Mouse (Mus musculus) midbrain, embryonic 15.5 days (tissue): Measurements from ENCODE around the gene Utrn. TPM values are rescaled to one million over a fixed set of nuclear protein-coding genes. Genes with fewer than 3 reads are reported as not detected.

Experiments
- ATAC-seq: fragments of 200-750 bp; cut with Nextera tagmentation; replicated peaks from 2 replicates; pipeline ENCODE4 v1.8.0; 2017; ENCODE audit warnings: moderate TSS enrichment
- H3K27ac ChIP-seq: fragments of 300-500 bp; sonication (generic); 2 replicates; pipeline ENCODE4 v1.5.1; 2015; ENCODE audit warnings: mild to moderate bottlenecking, inconsistent platforms
- H3K27me3 ChIP-seq: fragments of 300-500 bp; sonication (generic); replicated peaks from 2 replicates; pipeline ENCODE4 v1.6.1; 2015; ENCODE audit warnings: inconsistent platforms
- H3K36me3 ChIP-seq: fragments of 300-500 bp; sonication (generic); replicated peaks from 2 replicates; pipeline ENCODE4 v1.6.1; 2015; ENCODE audit warnings: inconsistent platforms
- H3K4me1 ChIP-seq: fragments of 300-500 bp; sonication (generic); 2 replicates; pipeline ENCODE4 v1.6.1; 2015; ENCODE audit warnings: inconsistent platforms
- H3K4me2 ChIP-seq: fragments of 300-500 bp; sonication (generic); 2 replicates; pipeline ENCODE4 v1.6.1; 2015; ENCODE audit warnings: inconsistent platforms, mild to moderate bottlenecking, moderate library complexity
- H3K4me3 ChIP-seq: fragments of 300-500 bp; sonication (generic); 2 replicates; pipeline ENCODE4 v1.5.1; 2015; ENCODE audit warnings: mild to moderate bottlenecking, inconsistent platforms
- H3K9ac ChIP-seq: fragments of 300-500 bp; sonication (generic); 2 replicates; pipeline ENCODE4 v1.6.1; 2015; ENCODE audit warnings: mild to moderate bottlenecking, inconsistent platforms
- H3K9me3 ChIP-seq: fragments of 300-500 bp; sonication (generic); 2 replicates; pipeline ENCODE4 v1.6.1; 2016; ENCODE audit warnings: inconsistent platforms
- WGBS: fragments of 180-500 bp; shearing (Covaris S2); methylation state at CpG from one replicate; pipeline ENCODE4 v1.1.7; 2015; ENCODE audit warnings: mixed read lengths; 5-methylcytosine and 5-hydroxymethylcytosine counted together
- polyA plus RNA-seq: library from polyadenylated mRNA; unstranded; fragments of >200 nt; fragmentation: Nextera tagmentation; extraction: Ambion mirVana; gene quantifications from 2 replicates; pipeline ENCODE4 v1.2.1, GENCODE M21; 2015

The Utrn gene
- polyA plus RNA-seq, 1 experiment from 2014 or later: 19.7 TPM

- no peaks in the 10 kb centered on the region for H3K36me3 ChIP-seq
- no peak overlapping the region for H3K4me3 ChIP-seq
- no peaks in the 10 kb centered on the region for H3K4me1 ChIP-seq
- ATAC-seq: no peak
- H3K9ac ChIP-seq: no peak overlapping the region
- H3K27me3 ChIP-seq: no peaks in the 10 kb centered on the region
- over 99% methylated on average over 3 of the region's 3 CpGs for WGBS
- no peaks in the 10 kb centered on the region for H3K9me3 ChIP-seq
- H3K4me2 ChIP-seq: no peak overlapping the region
- no peak overlapping the region for H3K27ac ChIP-seq
Observed at GRCm38 (mm10) chr10:12893339-12893738, 24.2 kb upstream of the Utrn start.

GRCm38 (mm10) chr10:12888373-12888772 lies 19.2 kb upstream of the Utrn start:
- Histone ChIP-seq H3K36me3 (no peaks in the 10 kb centered on the region), H3K27ac (no peak overlapping the region), H3K4me1 (no peaks in the 10 kb centered on the region), H3K9ac (no peak overlapping the region), H3K4me3 (no peak overlapping the region), H3K9me3 (no peaks in the 10 kb centered on the region), H3K27me3 (no peaks in the 10 kb centered on the region), H3K4me2 (no peak overlapping the region)
- no peak for ATAC-seq
- 72% methylated on average over 13 of the region's 13 CpGs for WGBS

GRCm38 (mm10) chr10:12887792-12888191 lies 18.6 kb upstream of the Utrn start:
- no peaks in the 10 kb centered on the region for H3K36me3 ChIP-seq
- no peak overlapping the region for H3K9ac ChIP-seq
- no peak overlapping the region for H3K4me3 ChIP-seq
- ATAC-seq: no peak
- H3K27ac ChIP-seq: no peak overlapping the region
- no peak overlapping the region for H3K4me2 ChIP-seq
- no peaks in the 10 kb centered on the region for H3K27me3 ChIP-seq
- 72% methylated on average over 2 of the region's 2 CpGs for WGBS
- H3K9me3 ChIP-seq: no peaks in the 10 kb centered on the region
- no peaks in the 10 kb centered on the region for H3K4me1 ChIP-seq

GRCm38 (mm10) chr10:12884308-12884948 lies 15.3 kb upstream of the Utrn start:
- 61% methylated on average over 8 of the region's 8 CpGs for WGBS
- Histone ChIP-seq H3K4me2 (no peak overlapping the region), H3K4me1 (no peaks in the 10 kb centered on the region), H3K9ac (no peak overlapping the region), H3K36me3 (no peaks in the 10 kb centered on the region), H3K27ac (no peak overlapping the region), H3K9me3 (no peaks in the 10 kb centered on the region), H3K4me3 (no peak overlapping the region), H3K27me3 (no peaks in the 10 kb centered on the region)
- no peak for ATAC-seq

- Histone ChIP-seq H3K4me3 (no peak overlapping the region), H3K27ac (no peak overlapping the region), H3K4me1 (peaks cover 4% of the 10 kb centered on the region; the same call in 1 of the 2 replicates), H3K9ac (no peak overlapping the region), H3K27me3 (no peaks in the 10 kb centered on the region), H3K36me3 (no peaks in the 10 kb centered on the region), H3K9me3 (no peaks in the 10 kb centered on the region), H3K4me2 (no peak overlapping the region)
- 73% methylated on average over 4 of the region's 4 CpGs for WGBS
- ATAC-seq: no peak
Observed at GRCm38 (mm10) chr10:12881911-12882310, 12.7 kb upstream of the Utrn start.

- 2% methylated on average over 3 of the region's 3 CpGs for WGBS
- Histone ChIP-seq H3K4me3 (no peak overlapping the region), H3K9ac (no peak overlapping the region), H3K9me3 (no peaks in the 10 kb centered on the region), H3K4me1 (peaks cover 4% of the 10 kb centered on the region; the same call in 1 of the 2 replicates), H3K27me3 (no peaks in the 10 kb centered on the region), H3K27ac (no peak overlapping the region), H3K4me2 (no peak overlapping the region), H3K36me3 (no peaks in the 10 kb centered on the region)
- no peak for ATAC-seq
Observed at GRCm38 (mm10) chr10:12879313-12879695, 10.1 kb upstream of the Utrn start.

- no peaks in the 10 kb centered on the region for H3K27me3 ChIP-seq
- H3K4me3 ChIP-seq: no peak overlapping the region
- H3K9ac ChIP-seq: no peak overlapping the region
- 6% methylated on average over 14 of the region's 14 CpGs for WGBS
- peak overlapping the region; percentile 24 for H3K4me2 ChIP-seq
- no peaks in the 10 kb centered on the region for H3K9me3 ChIP-seq
- H3K4me1 ChIP-seq: peaks cover 4% of the 10 kb centered on the region; the same call in 1 of the 2 replicates
- H3K27ac ChIP-seq: no peak overlapping the region
- no peaks in the 10 kb centered on the region for H3K36me3 ChIP-seq
- ATAC-seq: 0 out of 2 replicates have a peak, but pooled peaks have one; percentile 33
Observed at GRCm38 (mm10) chr10:12878661-12879312, 9.6 kb upstream of the Utrn start.

GRCm38 (mm10) chr10:12876426-12876825 lies 7.3 kb upstream of the Utrn start:
- Histone ChIP-seq H3K27ac (no peak overlapping the region), H3K4me1 (peaks cover 4% of the 10 kb centered on the region; the same call in 1 of the 2 replicates), H3K27me3 (no peaks in the 10 kb centered on the region), H3K36me3 (no peaks in the 10 kb centered on the region), H3K9me3 (no peaks in the 10 kb centered on the region), H3K4me2 (no peak overlapping the region), H3K4me3 (no peak overlapping the region), H3K9ac (no peak overlapping the region)
- no peak for ATAC-seq
- 85% methylated on average over 3 of the region's 3 CpGs for WGBS

- H3K4me2 ChIP-seq: no peak overlapping the region
- no peaks in the 10 kb centered on the region; the same call in 1 of the 2 replicates for H3K27me3 ChIP-seq
- no peak for ATAC-seq
- no peaks in the 10 kb centered on the region for H3K36me3 ChIP-seq
- no peak overlapping the region for H3K4me3 ChIP-seq
- no peaks in the 10 kb centered on the region for H3K9me3 ChIP-seq
- H3K9ac ChIP-seq: no peak overlapping the region
- WGBS: 94% methylated on average over 4 of the region's 4 CpGs
- H3K4me1 ChIP-seq: peaks cover 4% of the 10 kb centered on the region; the same call in 1 of the 2 replicates
- no peak overlapping the region for H3K27ac ChIP-seq
Observed at GRCm38 (mm10) chr10:12875410-12875809, 6.2 kb upstream of the Utrn start.

GRCm38 (mm10) chr10:12874577-12875277 lies 5.6 kb upstream of the Utrn start:
- Histone ChIP-seq H3K36me3 (no peaks in the 10 kb centered on the region), H3K4me1 (peaks cover 4% of the 10 kb centered on the region; the same call in 1 of the 2 replicates), H3K9ac (no peak overlapping the region), H3K9me3 (no peaks in the 10 kb centered on the region), H3K27me3 (no peaks in the 10 kb centered on the region; the same call in 1 of the 2 replicates), H3K27ac (no peak overlapping the region), H3K4me3 (no peak overlapping the region), H3K4me2 (no peak overlapping the region)
- no peak for ATAC-seq
- 78% methylated on average over 8 of the region's 8 CpGs for WGBS

- peak overlapping the region; percentile 97 for H3K4me2 ChIP-seq
- H3K36me3 ChIP-seq: no peaks in the 10 kb centered on the region
- H3K4me1 ChIP-seq: peaks cover 17% of the 10 kb centered on the region
- WGBS: 35% methylated on average over 1 of the region's 1 CpGs
- ATAC-seq: no peak
- H3K9ac ChIP-seq: no peak overlapping the region
- H3K9me3 ChIP-seq: no peaks in the 10 kb centered on the region
- peaks cover 5% of the 10 kb centered on the region; the same call in 1 of the 2 replicates for H3K27me3 ChIP-seq
- H3K27ac ChIP-seq: no peak overlapping the region
- peak overlapping the region; percentile 86 for H3K4me3 ChIP-seq
Observed at GRCm38 (mm10) chr10:12869846-12870245, 681 bp upstream of the Utrn start.

GRCm38 (mm10) chr10:12868189-12869028 lies 756 bp downstream of the Utrn start:
- peak; percentile 61 for ATAC-seq
- Histone ChIP-seq H3K4me3 (peak overlapping the region; percentile 86), H3K4me2 (peak overlapping the region; percentile 97), H3K9ac (peak overlapping the region; percentile 57), H3K4me1 (peaks cover 17% of the 10 kb centered on the region), H3K36me3 (no peaks in the 10 kb centered on the region), H3K27me3 (peaks cover 5% of the 10 kb centered on the region; the same call in 1 of the 2 replicates), H3K9me3 (no peaks in the 10 kb centered on the region), H3K27ac (no peak overlapping the region)
- WGBS: under 1% methylated on average over 40 of the region's 41 CpGs
